Mouse (Mus musculus) lung, postnatal 0 days (tissue): Measurements from ENCODE around the gene Rassf3.

Experiments
- CTCF ChIP-seq: IDR thresholded peaks from 2 replicates; pipeline ENCODE4 v1.5.1; 2016; ENCODE audit warnings: antibody characterized with exemption, mild to moderate bottlenecking
- EP300 ChIP-seq: IDR thresholded peaks from 2 replicates; pipeline ENCODE4 v1.6.1; 2016; ENCODE audit warnings: antibody characterized with exemption, mild to moderate bottlenecking, control low read depth

GRCm38 (mm10) chr10:121421657-121422290 is 54.4 kb downstream of the Rassf3 start:
- TF ChIP-seq CTCF (no peak), EP300 (no peak)
